Mouse (Mus musculus) brain, embryonic 18.5 days (tissue): Measurements from ENCODE around the gene Aldob.
"Not testable (repeated sequence)": the region's sequence is repeated elsewhere in the genome, so short reads cannot be mapped to it uniquely, and the experiment has no call there.

Experiments
- DNase-seq: peaks from one replicate; pipeline ENCODE4 v3.0.0-alpha.2; 2012; ENCODE audit warnings: low read depth, low spot score

Aldob gene

GRCm38 (mm10) chr4:49535675-49536294 lies 13.6 kb downstream of the Aldob start:
- DNase-seq = no peak

GRCm38 (mm10) chr4:49535036-49535435 lies 14.3 kb downstream of the Aldob start:
- DNase-seq = no peak

GRCm38 (mm10) chr4:49522576-49522975 lies 26.8 kb downstream of the Aldob start:
- DNase-seq = no peak

GRCm38 (mm10) chr4:49521346-49521745 lies 28.0 kb downstream of the Aldob start:
- DNase-seq = no peak

GRCm38 (mm10) chr4:49520572-49521340 lies 28.6 kb downstream of the Aldob start, which contains the start of the genes Mrpl50 and Zfp189:
TSS of gene Mrpl50 (minus strand) at chr4:49521093.
TSS of gene Zfp189 (plus strand) at chr4:49521176.
- DNase-seq = peak; percentile 95

- no peak for DNase-seq
These were observed 29.9 kb downstream of the Aldob start for GRCm38 (mm10) chr4:49519476-49519875.

GRCm38 (mm10) chr4:49514441-49514840 lies 34.9 kb downstream of the Aldob start:
- no peak for DNase-seq

GRCm38 (mm10) chr4:49512636-49513035 lies 36.7 kb downstream of the Aldob start:
- no peak for DNase-seq

- not testable (repeated sequence) for DNase-seq
These were observed 39.0 kb downstream of the Aldob start for GRCm38 (mm10) chr4:49510236-49510835.

GRCm38 (mm10) chr4:49509183-49509582 lies 40.2 kb downstream of the Aldob start:
- no peak for DNase-seq

- DNase-seq = no peak
These were observed 43.0 kb downstream of the Aldob start, which contains the start of gene Baat for GRCm38 (mm10) chr4:49506386-49506785. TSS of gene Baat (minus strand) at chr4:49506557.

- DNase-seq = no peak
These were observed 45.8 kb downstream of the Aldob start for GRCm38 (mm10) chr4:49503563-49503962.
